11 mouse cellular contexts compared by ENCODE assay signal in genomic region chr16:4500598-4501385, GRCm38 (mm10). TPM values are rescaled to one million over a fixed set of nuclear protein-coding genes. Genes with fewer than 3 reads are reported as not detected.
DNase-seq lines count a peak whose midpoint lies in the region; ATAC-seq and TF ChIP-seq lines count a peak whose summit lies in the region.
"Had no signal": no experiment of that assay in that cellular context is flagged by ENCODE, and none has a peak within 500 bp of the region (broad histone marks: within the 10 kb centered on the region; RNA-seq: fewer than 3 reads in every experiment).

No protein-coding gene starts in this region.

- peak overlapping the region; percentile 60 for H3K9ac ChIP-seq in CH12.LX (ENCODE audit: insufficient read depth, low read depth)
- H3K9ac ChIP-seq: embryonic facial prominence, embryonic 12.5 days; neural tube, embryonic 13.5 days had no signal

- peak; percentile 33; the same call in 1 of the 2 replicates for ATAC-seq in megakaryocyte, adult 5-6 weeks (ENCODE audit: poor library complexity, severe bottlenecking)

- H3K4me2 ChIP-seq in CH12.LX (ENCODE audit: insufficient read depth, low read depth, poor library complexity, severe bottlenecking), result peak overlapping the region; percentile 59
- H3K4me2 ChIP-seq: embryonic facial prominence, embryonic 12.5 days; neural tube, embryonic 13.5 days had no signal

- H3K79me2 ChIP-seq in CH12.LX (replicated peaks; ENCODE audit: control insufficient read depth, extremely low read depth, insufficient read depth, poor library complexity, severe bottlenecking), result no peaks in the 10 kb centered on the region

- H3K36me3 ChIP-seq in CH12.LX (replicated peaks in 1 of 2; ENCODE audit: control insufficient read depth in 1 of 2, insufficient read depth in 1 of 2, low read length in 1 of 2), result peaks cover 0 to 11% of the 10 kb centered on the region in 2 experiments
- H3K36me3 ChIP-seq: neural tube, embryonic 13.5 days had no signal

- peak; percentile 71 for TF ChIP-seq POLR2A in CH12.LX (IDR thresholded peaks at IDR 0.05; ENCODE audit: low read depth, low read length)

- H3K27me3 ChIP-seq in CH12.LX (replicated peaks), result no peaks in the 10 kb centered on the region
- H3K27me3 ChIP-seq: embryonic facial prominence, embryonic 12.5 days; neural tube, embryonic 13.5 days had no signal

- TF ChIP-seq EP300 in CH12.LX (IDR thresholded peaks at IDR 0.05; ENCODE audit: low read length), result peak; percentile 84

- peak in 1 of 2 experiments; percentile 36; a peak in 2 of 4 replicates for TF ChIP-seq CTCF in CH12.LX (conservative IDR thresholded peaks at IDR 0.05 in 1 of 2, IDR thresholded peaks at IDR 0.05 in 1 of 2; ENCODE audit: low read depth in 2 of 2, low read length in 2 of 2)

- H3K9me3 ChIP-seq in CH12.LX (replicated peaks; ENCODE audit: low read length), result no peaks in the 10 kb centered on the region
- H3K9me3 ChIP-seq: embryonic facial prominence, embryonic 12.5 days; neural tube, embryonic 13.5 days had no signal

- dilution Hi-C loops in CH12.LX (cut with MboI; ENCODE audit: extremely low pct_ligation_motif_present, extremely low pct_unique_long_range_greater_than_20kb, low sequenced_read_pairs), result no loop called here

- no peak for TF ChIP-seq RAD21 in CH12.LX (IDR thresholded peaks at IDR 0.05; ENCODE audit: low read depth, low read length)

- no peak overlapping the region for H3K4me3 ChIP-seq in CH12.LX (replicated peaks in 1 of 3; ENCODE audit: low read depth in 2 of 3, low read length in 2 of 3, poor library complexity in 1 of 3)
- H3K4me3 ChIP-seq: embryonic facial prominence, embryonic 12.5 days; neural tube, embryonic 13.5 days had no signal

- peak; percentile 64 to 77 for DNase-seq in adrenal gland, adult (ENCODE audit: inconsistent age in 2 of 2, low spot score in 1 of 2)
- no peak for DNase-seq in adrenal gland, postnatal 4 days (ENCODE audit: low spot score in 2 of 2)
- peak; percentile 98 for DNase-seq in CH12.LX (ENCODE audit: extremely low read depth)
- peak; percentile 98 for DNase-seq in heart, adult 11 months
- DNase-seq in ovary, adult 18-20 months (ENCODE audit: low spot score), result no peak
- DNase-seq in cerebellum, adult 11 months, result no peak
- DNase-seq in thymus, postnatal 36 days, result no peak
- DNase-seq: lung, adult 2 months had no signal

- in situ Hi-C loops in CH12.LX (cut with MboI; ENCODE audit: low pct_ligation_motif_present, low pct_unique_long_range_greater_than_20kb, low sequenced_read_pairs), result no loop called here

- peaks cover 59 to 95% of the 10 kb centered on the region in 2 experiments for H3K4me1 ChIP-seq in CH12.LX (ENCODE audit: control insufficient read depth in 1 of 2, insufficient read depth in 2 of 2)
- H3K4me1 ChIP-seq: embryonic facial prominence, embryonic 12.5 days; neural tube, embryonic 13.5 days had no signal

- H3K27ac ChIP-seq in CH12.LX (ENCODE audit: insufficient read depth, low read depth), result peak overlapping the region; percentile 90
- H3K27ac ChIP-seq: embryonic facial prominence, embryonic 12.5 days; neural tube, embryonic 13.5 days had no signal

TF ChIP-seq in CH12.LX, 34 proteins besides CTCF, POLR2A, EP300 and RAD21:
- TF ChIP-seq ETS1 (conservative IDR thresholded peaks at IDR 0.05; ENCODE audit: low read depth, low read length) (peak; percentile 96), CHD1 (IDR thresholded peaks at IDR 0.05; ENCODE audit: low read depth, low read length) (no peak), ZNF384 (IDR thresholded peaks at IDR 0.05; ENCODE audit: low read depth, low read length) (no peak), ZMIZ1 (IDR thresholded peaks at IDR 0.05; ENCODE audit: low read depth, low read length) (peak; percentile 61; the same call in 1 of the 2 replicates), PAX5 (IDR thresholded peaks at IDR 0.05; ENCODE audit: low read length) (no peak), MXI1 (IDR thresholded peaks at IDR 0.05; ENCODE audit: low read depth, low read length) (no peak; the same call in 1 of the 2 replicates), ZC3H11A (IDR thresholded peaks at IDR 0.05; ENCODE audit: low read depth, low read length) (no peak), SMC3 (IDR thresholded peaks at IDR 0.05; ENCODE audit: low read depth, low read length) (peak; percentile 26), KAT2A (IDR thresholded peaks at IDR 0.05; ENCODE audit: insufficient replicate concordance, low read length) (no peak), JUND (conservative IDR thresholded peaks at IDR 0.05; ENCODE audit: low read depth, low read length) (peak; percentile 83), ZKSCAN1 (IDR thresholded peaks at IDR 0.05; ENCODE audit: borderline replicate concordance, low read depth, low read length) (no peak), SIN3A (IDR thresholded peaks at IDR 0.05; ENCODE audit: low read length) (0 out of 2 replicates have a peak, but pooled peaks have one; percentile 59), BHLHE40 (IDR thresholded peaks at IDR 0.05; ENCODE audit: low read depth, low read length) (peak; percentile 98), CHD2 (IDR thresholded peaks at IDR 0.05; ENCODE audit: low read length) (peak; percentile 67; the same call in 1 of the 2 replicates), MEF2A (IDR thresholded peaks at IDR 0.05; ENCODE audit: borderline replicate concordance, low read depth, low read length) (peak; percentile 100), MAX (IDR thresholded peaks at IDR 0.05; ENCODE audit: low read length) (peak; percentile 82), POLR2AphosphoS2 (IDR thresholded peaks at IDR 0.05; ENCODE audit: low read depth, low read length) (no peak), NRF1 (IDR thresholded peaks at IDR 0.05; ENCODE audit: low read depth, low read length) (no peak), E2F4 (IDR thresholded peaks at IDR 0.05; ENCODE audit: insufficient replicate concordance, low read depth, low read length) (no peak), MAZ (IDR thresholded peaks at IDR 0.05; ENCODE audit: low read depth, low read length) (peak; percentile 62), GABPA (IDR thresholded peaks at IDR 0.05; ENCODE audit: insufficient replicate concordance, low read depth, low read length) (no peak), JUN (IDR thresholded peaks at IDR 0.05; ENCODE audit: insufficient read depth, low read depth, low read length) (peak; percentile 99), MAFK (IDR thresholded peaks at IDR 0.05; ENCODE audit: insufficient replicate concordance, low read length) (0 out of 2 replicates have a peak, but pooled peaks have one; percentile 60), TCF12 (IDR thresholded peaks at IDR 0.05; ENCODE audit: low read depth, low read length) (peak; percentile 87), HCFC1 (IDR thresholded peaks at IDR 0.05; ENCODE audit: low read depth, low read length) (no peak; the same call in none of the 2 replicates), TBP (conservative IDR thresholded peaks at IDR 0.05; ENCODE audit: low read depth, low read length) (no peak; the same call in 1 of the 2 replicates), UBTF (IDR thresholded peaks at IDR 0.05; ENCODE audit: low read depth, low read length) (no peak), IRF4 (IDR thresholded peaks at IDR 0.05; ENCODE audit: low read depth, low read length) (peak; percentile 84), RCOR1 (conservative IDR thresholded peaks at IDR 0.05; ENCODE audit: low read depth, low read length) (no peak; the same call in 1 of the 2 replicates), NELFE (IDR thresholded peaks at IDR 0.05; ENCODE audit: low read depth, low read length) (peak; percentile 55; the same call in 1 of the 2 replicates), USF2 (conservative IDR thresholded peaks at IDR 0.05; ENCODE audit: low read depth, low read length) (no peak; the same call in 1 of the 2 replicates), MYC (IDR thresholded peaks at IDR 0.05; ENCODE audit: low read depth, low read length) (peak; percentile 77; the same call in 1 of the 2 replicates), ELF1 (IDR thresholded peaks at IDR 0.05; ENCODE audit: low read depth, low read length) (peak; percentile 38), USF1 (IDR thresholded peaks at IDR 0.05; ENCODE audit: low read depth, low read length) (no peak)

RNA-seq across cellular contexts. Expression of gene Srl, which starts 40.8 kb away (rescaled TPM):
- total RNA-seq in adrenal gland, postnatal 4 days (2021), result 10 to 100 TPM; 21.8 to 42.0 TPM
- total RNA-seq in CH12.LX (2012; rRNA removed) (44.6 and 60.3 TPM in 2 replicates), CH12.LX (2014; rRNA removed) (62.7 and 88.8 TPM in 2 replicates)
- polyA plus RNA-seq in CH12.LX (2012; ENCODE audit: insufficient read length, low read depth), result 71.3 and 77.9 TPM in 2 replicates
- 2.9 and 3.1 TPM in 2 replicates for total RNA-seq in megakaryocyte, adult 5-6 weeks (2015)
- 1.8 and 10.9 TPM in 2 replicates for total RNA-seq in megakaryocyte, adult 5-6 weeks (2017)

RNA-seq across cellular contexts. Expression of gene Tfap4, which starts 58.9 kb away (rescaled TPM):
- total RNA-seq in adrenal gland, postnatal 4 days (2021), result 10 to 100 TPM; 16.6 to 19.2 TPM
- total RNA-seq in CH12.LX (2012; rRNA removed) (23.5 and 27.5 TPM in 2 replicates), CH12.LX (2014; rRNA removed) (24.0 and 25.0 TPM in 2 replicates)
- 43.3 and 46.6 TPM in 2 replicates for polyA plus RNA-seq in CH12.LX (2012; ENCODE audit: insufficient read length, low read depth)
- 10.1 and 11.1 TPM in 2 replicates for total RNA-seq in megakaryocyte, adult 5-6 weeks (2015)
- total RNA-seq in megakaryocyte, adult 5-6 weeks (2017), result 12.6 and 12.8 TPM in 2 replicates

Comparison
In these comparisons a context has a peak if more than half of its experiments do, and no peak if none do; other contexts are left out.
1. DNase-seq: peak in adrenal gland, adult (2 of 2), CH12.LX (single experiment) and heart, adult 11 months (single experiment); none in adrenal gland, postnatal 4 days (0 of 2), ovary, adult 18-20 months (single experiment), cerebellum, adult 11 months (single experiment) and thymus, postnatal 36 days (0 of 2).